In genomic region chr2:169826316-169826715, GRCm38 (mm10) we compare ENCODE assay signal across 11 mouse cellular contexts.
DNase-seq lines count a peak whose midpoint lies in the region; ATAC-seq and TF ChIP-seq lines count a peak whose summit lies in the region.
"Had no signal": no experiment of that assay in that cellular context is flagged by ENCODE, and none has a peak within 500 bp of the region (broad histone marks: within the 10 kb centered on the region; RNA-seq: fewer than 3 reads in every experiment).

No protein-coding gene starts in this region.

- no peak for TF ChIP-seq EP300 in heart, postnatal 0 days (IDR thresholded peaks at IDR 0.05; ENCODE audit: low read depth)

- TF ChIP-seq CTCF in heart, postnatal 0 days (IDR thresholded peaks at IDR 0.05; ENCODE audit: low read depth), result no peak

- H3K9me3 ChIP-seq in heart, postnatal 0 days (replicated peaks; ENCODE audit: control insufficient read depth, low read length), result no peaks in the 10 kb centered on the region
- H3K9me3 ChIP-seq in embryonic facial prominence, embryonic 13.5 days, result no peaks in the 10 kb centered on the region; the same call in 1 of the 2 replicates
- H3K9me3 ChIP-seq in hindbrain, embryonic 13.5 days, result no peaks in the 10 kb centered on the region
- H3K9me3 ChIP-seq in limb, embryonic 13.5 days, result no peaks in the 10 kb centered on the region
- H3K9me3 ChIP-seq: embryonic facial prominence, embryonic 12.5 days had no signal

- H3K4me3 ChIP-seq in heart, postnatal 0 days (ENCODE audit: low read depth, low read length), result no peak overlapping the region
- no peak overlapping the region for H3K4me3 ChIP-seq in embryonic facial prominence, embryonic 13.5 days
- H3K4me3 ChIP-seq in hindbrain, embryonic 13.5 days, result no peak overlapping the region
- no peak overlapping the region for H3K4me3 ChIP-seq in limb, embryonic 13.5 days
- H3K4me3 ChIP-seq: embryonic facial prominence, embryonic 12.5 days had no signal

- H3K4me1 ChIP-seq in heart, postnatal 0 days (ENCODE audit: control insufficient read depth, insufficient read depth), result no peaks in the 10 kb centered on the region
- H3K4me1 ChIP-seq in embryonic facial prominence, embryonic 13.5 days, result peaks cover 9% of the 10 kb centered on the region
- peaks cover 30% of the 10 kb centered on the region for H3K4me1 ChIP-seq in hindbrain, embryonic 13.5 days (replicated peaks)
- H3K4me1 ChIP-seq in limb, embryonic 13.5 days, result peaks cover 17% of the 10 kb centered on the region
- H3K4me1 ChIP-seq: megakaryocyte, embryonic 14.5 days had no signal

- DNase-seq in heart, postnatal 0 days (ENCODE audit: low spot score), result no peak
- DNase-seq in heart, adult 8-10 months (ENCODE audit: low spot score), result no peak
- DNase-seq in frontal cortex, postnatal 25 days (ENCODE audit: low spot score in 2 of 2), result no peak
- no peak for DNase-seq in liver
- DNase-seq in urinary bladder, postnatal 36 days (ENCODE audit: low spot score in 2 of 2), result no peak
- DNase-seq: retina, postnatal 1 day had no signal

- no peaks in the 10 kb centered on the region for H3K27me3 ChIP-seq in heart, postnatal 0 days (ENCODE audit: control insufficient read depth, insufficient read depth, low read length)
- H3K27me3 ChIP-seq in embryonic facial prominence, embryonic 13.5 days, result no peaks in the 10 kb centered on the region
- no peaks in the 10 kb centered on the region for H3K27me3 ChIP-seq in hindbrain, embryonic 13.5 days
- H3K27me3 ChIP-seq in limb, embryonic 13.5 days, result 0 out of 2 replicates have a peak, but pooled peaks cover 5% of the 10 kb centered on the region
- H3K27me3 ChIP-seq: embryonic facial prominence, embryonic 12.5 days; megakaryocyte, embryonic 14.5 days had no signal

- H3K9ac ChIP-seq in heart, postnatal 0 days (replicated peaks; ENCODE audit: low read depth, low read length), result no peak overlapping the region
- H3K9ac ChIP-seq in embryonic facial prominence, embryonic 13.5 days, result no peak overlapping the region
- H3K9ac ChIP-seq in hindbrain, embryonic 13.5 days, result peak overlapping the region; percentile 55
- no peak overlapping the region for H3K9ac ChIP-seq in limb, embryonic 13.5 days
- H3K9ac ChIP-seq: embryonic facial prominence, embryonic 12.5 days had no signal

- WGBS in heart, postnatal 0 days, result 65% methylated on average over 15 of the region's 15 CpGs
- WGBS in embryonic facial prominence, embryonic 13.5 days, result 63% methylated on average over 15 of the region's 15 CpGs
- WGBS in hindbrain, embryonic 13.5 days, result 40% methylated on average over 15 of the region's 15 CpGs
- WGBS in limb, embryonic 13.5 days, result 20% methylated on average over 15 of the region's 15 CpGs

- peak overlapping the region; percentile 26 for H3K4me2 ChIP-seq in heart, postnatal 0 days (ENCODE audit: low read depth, low read length)
- peak overlapping the region; percentile 14; the same call in 1 of the 2 replicates for H3K4me2 ChIP-seq in embryonic facial prominence, embryonic 13.5 days
- H3K4me2 ChIP-seq in hindbrain, embryonic 13.5 days, result peak overlapping the region; percentile 30
- peak overlapping the region; percentile 34 for H3K4me2 ChIP-seq in limb, embryonic 13.5 days (replicated peaks)
- H3K4me2 ChIP-seq: embryonic facial prominence, embryonic 12.5 days had no signal

- no peak for ATAC-seq in heart, postnatal 0 days (ENCODE audit: insufficient read depth, low read depth)
- ATAC-seq in embryonic facial prominence, embryonic 13.5 days (ENCODE audit: insufficient number of reproducible peaks, insufficient read depth, low FRiP score, low TSS enrichment, low read depth), result no peak
- ATAC-seq in hindbrain, embryonic 13.5 days (ENCODE audit: low FRiP score), result no peak; the same call in 1 of the 2 replicates
- no peak for ATAC-seq in limb, embryonic 13.5 days (ENCODE audit: low FRiP score, low read depth)

- H3K36me3 ChIP-seq in heart, postnatal 0 days (replicated peaks; ENCODE audit: control insufficient read depth, insufficient read depth, low read length), result no peaks in the 10 kb centered on the region
- no peaks in the 10 kb centered on the region for H3K36me3 ChIP-seq in embryonic facial prominence, embryonic 13.5 days
- H3K36me3 ChIP-seq in hindbrain, embryonic 13.5 days, result no peaks in the 10 kb centered on the region
- H3K36me3 ChIP-seq in limb, embryonic 13.5 days, result no peaks in the 10 kb centered on the region
- H3K36me3 ChIP-seq: embryonic facial prominence, embryonic 12.5 days had no signal

- no peak overlapping the region for H3K27ac ChIP-seq in heart, postnatal 0 days (ENCODE audit: low read depth)
- 0 out of 2 replicates have a peak overlapping the region, but pooled peaks have one; percentile 7 for H3K27ac ChIP-seq in embryonic facial prominence, embryonic 13.5 days
- peak overlapping the region; percentile 83 for H3K27ac ChIP-seq in hindbrain, embryonic 13.5 days
- H3K27ac ChIP-seq in limb, embryonic 13.5 days, result 0 out of 2 replicates have a peak overlapping the region, but pooled peaks have one; percentile 15
- H3K27ac ChIP-seq: embryonic facial prominence, embryonic 12.5 days had no signal
